Mouse (Mus musculus): ENCODE data around the gene Ddah2. TPM values are rescaled to one million over a fixed set of nuclear protein-coding genes. Genes with fewer than 3 reads are reported as not detected.

Ddah2 gene
- total and polyA plus RNA-seq, 3 experiments = 8.6 to 11.1 TPM; not detected in 1

DNA sequence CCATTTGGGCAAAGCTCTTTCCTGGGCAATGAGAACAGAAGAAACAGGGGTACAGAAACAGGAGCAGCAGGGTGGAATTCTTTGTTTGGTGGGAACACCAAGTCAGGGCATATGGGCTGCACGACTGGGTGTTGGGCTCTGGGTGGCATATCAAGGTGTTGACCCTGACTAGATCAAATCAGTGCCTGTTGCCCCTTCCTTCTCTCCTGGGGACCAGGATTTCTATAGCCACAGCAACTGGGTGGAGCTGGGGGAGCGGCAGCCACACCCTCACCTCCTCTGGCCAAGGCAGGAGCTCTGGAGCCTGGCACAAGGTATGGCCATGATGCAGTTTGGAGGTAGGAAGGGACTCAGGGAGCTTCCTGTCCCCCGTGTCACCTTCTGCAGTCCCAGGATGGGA is 40.7 kb upstream of the Ddah2 start:
- Histone ChIP-seq H3K9me3 (replicated peaks; ENCODE audit: insufficient read depth, low read length) (no peaks in the 10 kb centered on the region), H3K79me2 (ENCODE audit: control insufficient read depth, insufficient read depth, low read length, poor library complexity) (peaks cover 2% of the 10 kb centered on the region; the same call in 1 of the 2 replicates), H3K27ac (ENCODE audit: control insufficient read depth, low read depth, low read length) (no peak overlapping the region), H3K9ac (ENCODE audit: control insufficient read depth, low read depth, low read length, poor library complexity, severe bottlenecking) (no peak overlapping the region), H3K4me3 (ENCODE audit: control insufficient read depth in 1 of 2, insufficient read depth in 1 of 2, low read depth in 2 of 2, low read length in 2 of 2) (no peak overlapping the region), H3K4me1 (ENCODE audit: control insufficient read depth in 1 of 2, insufficient read depth in 2 of 2, low read length in 2 of 2) (peaks cover 7 to 34% of the 10 kb centered on the region in 2 experiments), H3K27me3 (ENCODE audit: control insufficient read depth in 1 of 2, insufficient read depth in 2 of 2, low read length in 2 of 2) (no peaks in the 10 kb centered on the region), H3K36me3 (ENCODE audit: control insufficient read depth in 1 of 2, insufficient read depth in 2 of 2, low read length in 2 of 2) (peaks cover 0 to 23% of the 10 kb centered on the region in 2 experiments; a peak in 3 of 4 replicates)
- DNase-seq (ENCODE audit: low read depth, low spot score) = no peak
- TF ChIP-seq USF1 (IDR thresholded peaks at IDR 0.05; ENCODE audit: low read depth, low read length) (no peak), JUND (IDR thresholded peaks at IDR 0.05; ENCODE audit: low read depth, low read length) (no peak), MEF2A (IDR thresholded peaks at IDR 0.05; ENCODE audit: extremely low read depth, insufficient replicate concordance, low read depth, low read length, poor library complexity, severe bottlenecking) (no peak), SIN3A (IDR thresholded peaks at IDR 0.05; ENCODE audit: low read length) (no peak), HCFC1 (IDR thresholded peaks at IDR 0.05; ENCODE audit: low read depth, low read length) (no peak), USF2 (IDR thresholded peaks at IDR 0.05; ENCODE audit: borderline replicate concordance in 1 of 2, insufficient read depth in 1 of 2, low read depth in 1 of 2, low read length in 2 of 2) (no peak), ZMIZ1 (IDR thresholded peaks at IDR 0.05; ENCODE audit: low read depth, low read length) (no peak), KAT2A (conservative IDR thresholded peaks at IDR 0.05; ENCODE audit: low read depth, low read length) (no peak)

DNA sequence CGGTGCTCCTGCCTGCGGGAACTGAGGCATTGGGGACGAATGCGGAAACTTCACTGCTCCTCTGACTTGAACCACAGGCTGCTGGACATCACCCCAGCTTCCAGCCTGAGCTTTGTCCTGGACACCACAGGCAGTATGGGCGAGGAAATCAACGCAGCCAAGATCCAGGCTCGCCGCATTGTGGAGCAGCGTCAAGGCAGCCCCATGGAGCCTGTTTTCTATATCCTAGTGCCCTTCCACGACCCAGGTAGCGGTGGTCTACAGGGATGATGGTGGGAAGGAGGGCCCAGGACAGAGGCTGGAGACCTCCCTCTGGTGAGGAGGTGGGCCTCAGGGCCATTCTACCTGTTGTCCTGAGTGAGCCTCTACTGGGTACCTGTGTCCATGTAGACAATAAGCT is 38.9 kb upstream of the Ddah2 start:
- Histone ChIP-seq H3K27me3 (ENCODE audit: control insufficient read depth in 1 of 2, insufficient read depth in 2 of 2, low read length in 2 of 2) (no peaks in the 10 kb centered on the region), H3K9ac (ENCODE audit: control insufficient read depth, low read depth, low read length, poor library complexity, severe bottlenecking) (no peak overlapping the region), H3K27ac (ENCODE audit: control insufficient read depth, low read depth, low read length) (no peak overlapping the region), H3K4me1 (ENCODE audit: control insufficient read depth in 1 of 2, insufficient read depth in 2 of 2, low read length in 2 of 2) (peaks cover 14 to 49% of the 10 kb centered on the region in 2 experiments), H3K9me3 (replicated peaks; ENCODE audit: insufficient read depth, low read length) (no peaks in the 10 kb centered on the region), H3K79me2 (ENCODE audit: control insufficient read depth, insufficient read depth, low read length, poor library complexity) (peaks cover 18% of the 10 kb centered on the region), H3K36me3 (ENCODE audit: control insufficient read depth in 1 of 2, insufficient read depth in 2 of 2, low read length in 2 of 2) (peaks cover 0 to 37% of the 10 kb centered on the region in 2 experiments; a peak in 2 of 4 replicates), H3K4me3 (ENCODE audit: control insufficient read depth in 1 of 2, insufficient read depth in 1 of 2, low read depth in 2 of 2, low read length in 2 of 2) (no peak overlapping the region)
- no peak for DNase-seq (ENCODE audit: low read depth, low spot score)
- no peak for TF ChIP-seq POLR2AphosphoS2 (IDR thresholded peaks at IDR 0.05; ENCODE audit: low read length)
- TF ChIP-seq MAZ (IDR thresholded peaks at IDR 0.05; ENCODE audit: low read depth, low read length) = no peak
- TF ChIP-seq NELFE (IDR thresholded peaks at IDR 0.05; ENCODE audit: low read depth, low read length) = no peak
- no peak for TF ChIP-seq MYB (IDR thresholded peaks at IDR 0.05; ENCODE audit: low read depth, low read length)
- TF ChIP-seq TCF12 (IDR thresholded peaks at IDR 0.05; ENCODE audit: low read depth, low read length) = no peak
- no peak for TF ChIP-seq TAL1 (IDR thresholded peaks at IDR 0.05; ENCODE audit: low read length)
- TF ChIP-seq MEF2A (IDR thresholded peaks at IDR 0.05; ENCODE audit: extremely low read depth, insufficient replicate concordance, low read depth, low read length, poor library complexity, severe bottlenecking) = no peak
- TF ChIP-seq POLR2A (IDR thresholded peaks at IDR 0.05; ENCODE audit: control insufficient read depth in 1 of 2, insufficient read depth in 1 of 2, low read depth in 1 of 2, low read length in 2 of 2, poor library complexity in 1 of 2) = no peak
- no peak for TF ChIP-seq KAT2A (conservative IDR thresholded peaks at IDR 0.05; ENCODE audit: low read depth, low read length)
- no peak for TF ChIP-seq CHD1 (IDR thresholded peaks at IDR 0.05; ENCODE audit: low read depth, low read length)
- no peak for TF ChIP-seq HCFC1 (IDR thresholded peaks at IDR 0.05; ENCODE audit: low read depth, low read length)
- TF ChIP-seq CHD2 (IDR thresholded peaks at IDR 0.05; ENCODE audit: low read length) = no peak
- no peak for TF ChIP-seq MYC (IDR thresholded peaks at IDR 0.05; ENCODE audit: low read depth, low read length)
- TF ChIP-seq JUND (IDR thresholded peaks at IDR 0.05; ENCODE audit: low read depth, low read length) = no peak
- TF ChIP-seq GABPA (IDR thresholded peaks at IDR 0.05; ENCODE audit: low read depth, low read length) = no peak

Measured in MEL (cell line).